Mouse (Mus musculus): Measurements from ENCODE around the gene Lipm. TPM values are rescaled to one million over a fixed set of nuclear protein-coding genes. Genes with fewer than 3 reads are reported as not detected.

Lipm gene
- polyA plus RNA-seq, 1 experiment: not detected

DNA sequence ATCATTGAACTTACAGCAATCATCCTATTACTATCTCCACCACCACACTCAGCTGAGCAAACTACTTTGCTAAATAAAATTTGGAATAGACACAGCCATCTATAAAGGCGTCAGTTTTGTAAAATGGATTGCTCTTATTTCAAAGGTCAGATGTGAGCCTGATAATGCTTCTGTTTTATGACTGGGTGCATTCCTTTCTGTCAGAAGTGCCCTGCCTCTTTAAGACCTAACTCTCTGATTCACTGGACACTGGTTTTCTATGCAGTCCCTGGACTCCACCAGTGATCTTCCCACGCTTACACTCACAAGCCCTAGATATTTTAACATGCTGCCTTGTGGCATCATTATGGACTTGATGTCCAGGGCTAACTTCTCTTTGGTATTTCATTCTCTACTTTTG lies 22.6 kb upstream of the Lipm start:
- Histone ChIP-seq H3K4me3 (ENCODE audit: insufficient read depth, poor library complexity, severe bottlenecking) (no peak overlapping the region), H3K36me3 (ENCODE audit: control insufficient read depth, insufficient read depth) (no peaks in the 10 kb centered on the region)

DNA sequence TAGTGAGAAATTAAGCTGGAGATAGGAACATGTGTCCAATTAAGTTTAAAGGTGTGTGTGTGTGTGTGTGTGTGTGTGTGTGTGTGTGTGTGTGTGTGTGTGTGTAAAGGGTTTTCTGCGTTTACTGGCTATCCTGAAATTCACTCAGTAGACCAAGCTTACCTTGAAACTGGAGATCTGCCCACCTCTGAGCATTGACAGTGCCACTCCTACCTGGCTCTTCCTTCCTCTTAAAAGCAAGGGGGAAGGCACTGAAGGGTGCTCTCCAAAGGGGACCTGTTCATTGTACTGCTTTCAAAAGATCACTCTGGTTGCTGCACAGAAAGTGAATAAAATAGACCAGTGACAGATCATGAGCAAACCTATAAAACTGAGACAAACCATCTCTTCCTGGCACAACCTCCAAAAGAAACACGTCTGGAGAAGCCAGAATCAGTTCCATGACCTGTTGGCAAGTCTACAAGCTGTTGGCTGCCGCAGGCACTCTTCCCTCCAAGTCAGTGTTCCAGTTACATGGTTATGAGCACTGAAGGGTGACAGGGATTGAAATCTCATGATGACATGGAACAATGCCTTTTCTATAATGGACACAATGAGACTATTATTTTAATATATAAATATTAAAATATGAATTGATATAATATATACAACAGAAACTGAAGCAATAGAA lies 11.6 kb upstream of the Lipm start:
- Histone ChIP-seq H3K79me2 (ENCODE audit: control insufficient read depth, insufficient read depth) (no peaks in the 10 kb centered on the region), H3K4me3 (ENCODE audit: insufficient read depth, poor library complexity, severe bottlenecking) (no peak overlapping the region), H3ac (ENCODE audit: control insufficient read depth, insufficient read length, low read depth) (no peak overlapping the region), H3K27me3 (ENCODE audit: control insufficient read depth, insufficient read depth, insufficient read length) (no peaks in the 10 kb centered on the region), H3K79me3 (ENCODE audit: low read depth) (no peaks in the 10 kb centered on the region), H3K36me3 (ENCODE audit: control insufficient read depth, insufficient read depth) (no peaks in the 10 kb centered on the region)
- TF ChIP-seq CTCF (IDR thresholded peaks at IDR 0.05; ENCODE audit: control insufficient read depth, insufficient read depth, insufficient read length) (no peak), MYOG (IDR thresholded peaks at IDR 0.05; ENCODE audit: control insufficient read depth, extremely low read depth, insufficient read length) (no peak), MAX (IDR thresholded peaks at IDR 0.05) (no peak), MYOD1 (IDR thresholded peaks at IDR 0.05; ENCODE audit: control insufficient read depth, insufficient read length, low read depth) (no peak), USF1 (IDR thresholded peaks at IDR 0.05; ENCODE audit: low read depth) (no peak), CEBPB (IDR thresholded peaks at IDR 0.05; ENCODE audit: low read depth) (no peak), FOSL1 (IDR thresholded peaks at IDR 0.05; ENCODE audit: insufficient read depth, low read length, poor library complexity, severe bottlenecking) (no peak)

More for the DNA sequence above, 22.6 kb upstream of the Lipm start:
- TF ChIP-seq CTCF (IDR thresholded peaks at IDR 0.05; ENCODE audit: control insufficient read depth, insufficient read depth, insufficient read length): no peak
- no peak for TF ChIP-seq MYOG (IDR thresholded peaks at IDR 0.05; ENCODE audit: control insufficient read depth, extremely low read depth, insufficient read length)
- TF ChIP-seq MYOD1 (IDR thresholded peaks at IDR 0.05; ENCODE audit: control insufficient read depth, insufficient read length, low read depth): no peak
- no peak for TF ChIP-seq CEBPB (IDR thresholded peaks at IDR 0.05; ENCODE audit: low read depth)
- TF ChIP-seq FOSL1 (IDR thresholded peaks at IDR 0.05; ENCODE audit: insufficient read depth, low read length, poor library complexity, severe bottlenecking): no peak
- TF ChIP-seq USF1 (IDR thresholded peaks at IDR 0.05; ENCODE audit: low read depth): no peak
- no peak for TF ChIP-seq MAX (IDR thresholded peaks at IDR 0.05)
- Histone ChIP-seq H3ac (ENCODE audit: control insufficient read depth, insufficient read length, low read depth) (no peak overlapping the region), H3K79me2 (ENCODE audit: control insufficient read depth, insufficient read depth) (no peaks in the 10 kb centered on the region), H3K27me3 (ENCODE audit: control insufficient read depth, insufficient read depth, insufficient read length) (no peaks in the 10 kb centered on the region), H3K79me3 (ENCODE audit: low read depth) (no peaks in the 10 kb centered on the region)

DNA sequence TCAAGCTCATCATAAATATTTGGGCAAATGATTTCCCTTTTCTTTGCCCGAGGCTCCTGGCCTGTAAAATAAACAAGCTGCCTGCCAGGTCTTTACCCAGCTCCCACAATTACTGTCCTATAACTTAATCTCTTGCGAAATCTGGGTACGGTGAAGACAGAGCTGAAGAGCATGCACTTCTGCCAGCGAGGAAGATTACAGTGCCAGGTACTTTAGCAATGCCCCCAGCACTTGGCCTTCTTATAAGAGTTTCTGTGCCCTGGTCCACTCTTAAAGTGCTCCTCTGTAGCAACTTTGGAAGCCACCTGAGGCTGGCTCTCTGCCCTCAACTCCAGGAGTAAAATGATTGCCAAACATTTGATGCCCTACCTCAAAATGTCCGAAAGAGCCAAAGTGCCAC lies 5.4 kb upstream of the Lipm start:
- Histone ChIP-seq H3K4me3 (ENCODE audit: insufficient read depth, poor library complexity, severe bottlenecking) (no peak overlapping the region), H3K79me3 (ENCODE audit: low read depth) (no peaks in the 10 kb centered on the region), H3K36me3 (ENCODE audit: control insufficient read depth, insufficient read depth) (no peaks in the 10 kb centered on the region), H3K79me2 (ENCODE audit: control insufficient read depth, insufficient read depth) (no peaks in the 10 kb centered on the region), H3ac (ENCODE audit: control insufficient read depth, insufficient read length, low read depth) (no peak overlapping the region), H3K27me3 (ENCODE audit: control insufficient read depth, insufficient read depth, insufficient read length) (no peaks in the 10 kb centered on the region)
- no peak for TF ChIP-seq MAX (IDR thresholded peaks at IDR 0.05)
- no peak for TF ChIP-seq FOSL1 (IDR thresholded peaks at IDR 0.05; ENCODE audit: insufficient read depth, low read length, poor library complexity, severe bottlenecking)
- TF ChIP-seq CEBPB (IDR thresholded peaks at IDR 0.05; ENCODE audit: low read depth): no peak
- no peak for TF ChIP-seq USF1 (IDR thresholded peaks at IDR 0.05; ENCODE audit: low read depth)
- TF ChIP-seq MYOG (IDR thresholded peaks at IDR 0.05; ENCODE audit: control insufficient read depth, extremely low read depth, insufficient read length): no peak
- no peak for TF ChIP-seq MYOD1 (IDR thresholded peaks at IDR 0.05; ENCODE audit: control insufficient read depth, insufficient read length, low read depth)
- TF ChIP-seq CTCF (IDR thresholded peaks at IDR 0.05; ENCODE audit: control insufficient read depth, insufficient read depth, insufficient read length): no peak

GRCm38 (mm10) chr19:34096228-34096627 lies 4.5 kb upstream of the Lipm start:
- Histone ChIP-seq H3K27me3 (ENCODE audit: control insufficient read depth, insufficient read depth, insufficient read length) (no peaks in the 10 kb centered on the region), H3ac (ENCODE audit: control insufficient read depth, insufficient read length, low read depth) (no peak overlapping the region), H3K79me2 (ENCODE audit: control insufficient read depth, insufficient read depth) (no peaks in the 10 kb centered on the region), H3K4me3 (ENCODE audit: insufficient read depth, poor library complexity, severe bottlenecking) (no peak overlapping the region), H3K36me3 (ENCODE audit: control insufficient read depth, insufficient read depth) (no peaks in the 10 kb centered on the region), H3K79me3 (ENCODE audit: low read depth) (no peaks in the 10 kb centered on the region)
- TF ChIP-seq MYOD1 (IDR thresholded peaks at IDR 0.05; ENCODE audit: control insufficient read depth, insufficient read length, low read depth) (no peak), USF1 (IDR thresholded peaks at IDR 0.05; ENCODE audit: low read depth) (no peak), CTCF (IDR thresholded peaks at IDR 0.05; ENCODE audit: control insufficient read depth, insufficient read depth, insufficient read length) (no peak), MAX (IDR thresholded peaks at IDR 0.05) (no peak), CEBPB (IDR thresholded peaks at IDR 0.05; ENCODE audit: low read depth) (no peak), FOSL1 (IDR thresholded peaks at IDR 0.05; ENCODE audit: insufficient read depth, low read length, poor library complexity, severe bottlenecking) (no peak), MYOG (IDR thresholded peaks at IDR 0.05; ENCODE audit: control insufficient read depth, extremely low read depth, insufficient read length) (no peak)

- Histone ChIP-seq H3K79me2 (ENCODE audit: control insufficient read depth, insufficient read depth) (no peaks in the 10 kb centered on the region), H3ac (ENCODE audit: control insufficient read depth, insufficient read length, low read depth) (no peak overlapping the region), H3K79me3 (ENCODE audit: low read depth) (no peaks in the 10 kb centered on the region), H3K36me3 (ENCODE audit: control insufficient read depth, insufficient read depth) (no peaks in the 10 kb centered on the region), H3K4me3 (ENCODE audit: insufficient read depth, poor library complexity, severe bottlenecking) (no peak overlapping the region), H3K27me3 (ENCODE audit: control insufficient read depth, insufficient read depth, insufficient read length) (no peaks in the 10 kb centered on the region)
- no peak for TF ChIP-seq CEBPB (IDR thresholded peaks at IDR 0.05; ENCODE audit: low read depth)
- TF ChIP-seq MYOG (IDR thresholded peaks at IDR 0.05; ENCODE audit: control insufficient read depth, extremely low read depth, insufficient read length): no peak
- no peak for TF ChIP-seq MYOD1 (IDR thresholded peaks at IDR 0.05; ENCODE audit: control insufficient read depth, insufficient read length, low read depth)
- TF ChIP-seq USF1 (IDR thresholded peaks at IDR 0.05; ENCODE audit: low read depth): no peak
- TF ChIP-seq FOSL1 (IDR thresholded peaks at IDR 0.05; ENCODE audit: insufficient read depth, low read length, poor library complexity, severe bottlenecking): no peak
- no peak for TF ChIP-seq CTCF (IDR thresholded peaks at IDR 0.05; ENCODE audit: control insufficient read depth, insufficient read depth, insufficient read length)
- TF ChIP-seq MAX (IDR thresholded peaks at IDR 0.05): no peak
Measured at GRCm38 (mm10) chr19:34101888-34102287, 1.2 kb downstream of the Lipm start.

Measured in C2C12 (cell line).